Mouse (Mus musculus) forebrain, embryonic 15.5 days (tissue): ENCODE results near the gene Scnn1g. TPM values are rescaled to one million over a fixed set of nuclear protein-coding genes. Genes with fewer than 3 reads are reported as not detected.

ENCODE experiments used
- ATAC-seq: fragments of 200-750 bp; cut with Nextera tagmentation; replicated peaks from 2 replicates; pipeline ENCODE4 v1.8.0; 2017; ENCODE audit warnings: mild to moderate bottlenecking, moderate TSS enrichment, moderate library complexity
- H3K27ac ChIP-seq: fragments of 300-500 bp; sonication (generic); replicated peaks from 2 replicates; pipeline ENCODE4 v1.5.1; 2015; ENCODE audit warnings: mild to moderate bottlenecking, inconsistent platforms
- H3K27me3 ChIP-seq: fragments of 300-500 bp; sonication (generic); 2 replicates; pipeline ENCODE4 v1.6.1; 2015; ENCODE audit warnings: inconsistent platforms
- H3K36me3 ChIP-seq: fragments of 300-500 bp; sonication (generic); 2 replicates; pipeline ENCODE4 v1.6.1; 2015; ENCODE audit warnings: mild to moderate bottlenecking, inconsistent platforms
- H3K4me1 ChIP-seq: fragments of 300-500 bp; sonication (generic); 2 replicates; pipeline ENCODE4 v1.6.1; 2015; ENCODE audit warnings: inconsistent platforms
- H3K4me2 ChIP-seq: fragments of 300-500 bp; sonication (generic); replicated peaks from 2 replicates; pipeline ENCODE4 v1.6.1; 2015; ENCODE audit warnings: mild to moderate bottlenecking, inconsistent platforms
- H3K4me3 ChIP-seq: fragments of 300-500 bp; sonication (generic); 2 replicates; pipeline ENCODE4 v1.5.1; 2015; ENCODE audit warnings: mild to moderate bottlenecking, inconsistent platforms
- H3K9ac ChIP-seq: fragments of 300-500 bp; sonication (generic); replicated peaks from 2 replicates; pipeline ENCODE4 v1.6.1; 2015; ENCODE audit warnings: mild to moderate bottlenecking, inconsistent platforms
- H3K9me3 ChIP-seq: fragments of 300-500 bp; sonication (generic); 2 replicates; pipeline ENCODE4 v1.6.1; 2016; ENCODE audit warnings: inconsistent platforms
- WGBS: fragments of 180-500 bp; shearing (Covaris S2); methylation state at CpG from one replicate; pipeline ENCODE4 v1.1.7; 2015; ENCODE audit warnings: mixed read lengths; 5-methylcytosine and 5-hydroxymethylcytosine counted together
- polyA plus RNA-seq: library from polyadenylated mRNA; unstranded; fragments of >200 nt; fragmentation: Nextera tagmentation; extraction: Ambion mirVana; gene quantifications from 2 replicates; pipeline ENCODE4 v1.2.1, GENCODE M21; 2015

Scnn1g gene
- polyA plus RNA-seq, 1 experiment from 2014 or later = not detected

DNA sequence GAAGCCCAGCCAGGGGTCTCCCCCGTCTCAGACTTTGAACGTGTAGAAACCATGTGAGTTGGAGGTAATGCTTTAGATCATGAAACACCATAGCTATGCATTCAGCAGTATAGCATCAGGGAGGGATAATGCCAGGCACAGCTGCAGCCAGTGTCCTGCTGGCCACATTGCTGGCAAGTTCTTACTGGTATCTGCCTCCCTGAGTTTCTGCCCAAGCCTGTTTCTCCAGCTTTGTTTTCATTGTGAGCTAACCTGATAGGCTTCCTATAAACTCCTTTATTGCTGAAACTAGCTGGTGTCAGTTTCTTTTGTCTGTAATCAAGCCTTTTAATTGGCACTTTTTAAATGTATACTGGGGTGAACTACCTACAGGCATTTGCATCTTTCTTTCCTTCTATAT, 23.1 kb upstream of the Scnn1g start:
- no peak overlapping the region for H3K9ac ChIP-seq
- no peaks in the 10 kb centered on the region for H3K36me3 ChIP-seq
- H3K27ac ChIP-seq = no peak overlapping the region
- no peaks in the 10 kb centered on the region for H3K9me3 ChIP-seq
- no peaks in the 10 kb centered on the region for H3K27me3 ChIP-seq
- H3K4me3 ChIP-seq = no peak overlapping the region
- WGBS = 40% methylated on average over 2 of the region's 2 CpGs
- H3K4me1 ChIP-seq = peaks cover 7% of the 10 kb centered on the region
- H3K4me2 ChIP-seq = no peak overlapping the region
- no peak for ATAC-seq

DNA sequence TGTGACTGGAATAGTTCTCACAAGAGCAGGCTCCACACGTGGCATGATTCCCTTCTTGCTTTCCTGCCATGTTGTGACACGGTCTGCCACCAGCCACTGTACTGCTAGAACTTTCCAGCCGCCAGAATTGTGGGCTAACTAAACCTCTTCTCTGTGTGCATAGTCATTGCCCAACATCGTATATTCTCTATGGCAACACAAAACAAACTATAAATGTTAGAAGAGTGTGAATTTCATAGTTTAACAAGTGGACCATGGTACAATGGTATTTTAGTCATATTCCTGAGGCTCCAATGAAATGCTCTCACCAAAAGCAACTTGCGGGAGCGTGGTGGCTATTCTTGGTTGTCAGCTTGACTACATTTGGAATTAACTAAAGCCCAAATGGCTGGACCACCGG, 17.2 kb upstream of the Scnn1g start:
- Histone ChIP-seq H3K9me3 (no peaks in the 10 kb centered on the region), H3K4me1 (no peaks in the 10 kb centered on the region), H3K4me2 (no peak overlapping the region), H3K27ac (no peak overlapping the region), H3K4me3 (no peak overlapping the region), H3K9ac (no peak overlapping the region), H3K27me3 (no peaks in the 10 kb centered on the region), H3K36me3 (no peaks in the 10 kb centered on the region)
- WGBS = 77% methylated on average over 7 of the region's 7 CpGs
- ATAC-seq = no peak

DNA sequence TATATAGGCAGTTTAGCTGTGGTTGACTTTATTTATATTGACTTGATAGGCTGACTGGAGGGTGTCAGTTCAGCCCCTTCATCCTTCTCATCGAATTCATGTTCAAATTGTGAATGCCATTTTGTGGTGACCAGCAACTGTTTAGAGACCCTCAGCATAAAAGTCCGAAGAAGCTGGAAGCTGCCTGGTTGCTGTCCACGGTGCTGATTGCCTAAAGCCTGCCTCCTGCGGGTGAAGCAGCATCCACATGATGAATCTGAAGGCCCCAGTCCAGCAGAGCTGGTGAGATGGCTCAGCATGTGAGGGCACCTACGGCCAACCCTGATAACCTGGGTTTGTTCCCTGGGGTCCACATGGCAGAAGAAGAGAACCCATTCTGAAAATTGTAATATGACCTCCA, 4.1 kb upstream of the Scnn1g start:
- 28% methylated on average over 5 of the region's 5 CpGs for WGBS
- ATAC-seq = no peak
- no peak overlapping the region for H3K27ac ChIP-seq
- peaks cover 10% of the 10 kb centered on the region for H3K4me1 ChIP-seq
- H3K4me3 ChIP-seq = no peak overlapping the region
- no peak overlapping the region for H3K9ac ChIP-seq
- peaks cover 16% of the 10 kb centered on the region for H3K27me3 ChIP-seq
- H3K4me2 ChIP-seq = no peak overlapping the region
- H3K9me3 ChIP-seq = no peaks in the 10 kb centered on the region
- H3K36me3 ChIP-seq = no peaks in the 10 kb centered on the region

DNA sequence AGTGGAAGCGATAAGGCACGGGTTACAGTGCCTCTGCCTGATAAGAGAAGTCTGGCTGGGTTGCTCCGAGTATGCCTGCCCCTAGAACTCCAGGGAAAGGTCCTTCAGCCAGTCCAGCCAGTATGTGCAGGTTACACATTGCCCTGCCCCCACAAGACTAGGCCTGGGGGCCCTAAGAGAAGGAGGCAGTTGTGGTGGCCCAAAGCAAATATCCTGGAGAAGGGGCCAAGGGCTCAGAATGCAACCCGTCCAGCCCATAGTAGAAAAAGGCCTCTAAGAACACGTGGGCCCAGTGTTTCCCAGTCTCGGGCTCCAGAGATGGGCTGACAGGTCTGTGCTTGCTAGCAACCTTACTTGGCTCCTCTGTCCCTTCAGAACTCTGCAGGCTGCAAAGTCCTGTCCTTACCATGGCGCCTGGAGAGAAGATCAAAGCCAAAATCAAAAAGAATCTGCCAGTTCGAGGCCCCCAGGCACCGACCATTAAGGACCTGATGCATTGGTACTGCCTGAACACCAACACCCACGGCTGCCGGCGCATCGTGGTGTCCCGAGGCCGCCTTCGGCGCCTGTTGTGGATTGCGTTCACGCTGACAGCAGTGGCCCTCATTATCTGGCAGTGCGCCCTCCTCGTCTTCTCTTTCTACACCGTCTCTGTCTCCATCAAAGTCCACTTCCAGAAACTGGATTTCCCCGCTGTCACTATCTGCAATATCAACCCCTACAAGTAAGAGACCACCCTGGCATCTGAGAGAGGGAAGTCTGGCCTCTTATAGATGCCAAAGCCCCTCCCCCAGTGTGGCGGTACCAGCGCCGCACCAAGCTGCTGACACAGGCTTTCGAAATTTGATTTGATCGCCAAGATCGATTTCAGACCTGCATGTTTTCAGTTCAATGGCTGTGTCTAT, 3.5 kb downstream of the Scnn1g start:
- Histone ChIP-seq H3K4me1 (peaks cover 10% of the 10 kb centered on the region), H3K27me3 (peaks cover 23% of the 10 kb centered on the region), H3K4me3 (no peak overlapping the region), H3K27ac (no peak overlapping the region), H3K9me3 (no peaks in the 10 kb centered on the region), H3K9ac (no peak overlapping the region), H3K36me3 (no peaks in the 10 kb centered on the region), H3K4me2 (no peak overlapping the region)
- 84% methylated on average over 29 of the region's 29 CpGs for WGBS
- no peak for ATAC-seq

DNA sequence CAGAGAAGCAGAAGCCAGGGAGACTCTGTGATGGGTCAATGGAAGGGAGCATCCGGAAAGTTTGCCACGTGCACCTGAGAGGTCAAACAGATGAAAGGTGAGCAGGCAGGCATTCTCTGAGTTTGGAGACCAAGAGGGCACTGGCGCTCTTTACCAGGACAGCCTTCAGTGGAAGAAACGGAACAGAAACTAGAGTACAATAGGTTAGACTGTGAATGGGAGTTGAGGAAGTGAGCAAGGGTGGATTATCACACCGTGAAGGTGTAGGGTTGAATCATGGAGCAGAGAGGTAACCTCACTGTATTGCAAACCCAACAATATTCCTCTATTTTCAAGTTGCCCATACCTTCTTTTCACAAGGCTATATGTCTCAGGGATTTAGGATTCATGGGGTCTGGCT, 16.0 kb downstream of the Scnn1g start:
- no peak overlapping the region for H3K4me2 ChIP-seq
- no peaks in the 10 kb centered on the region for H3K27me3 ChIP-seq
- 83% methylated on average over 5 of the region's 5 CpGs for WGBS
- no peaks in the 10 kb centered on the region for H3K36me3 ChIP-seq
- no peak overlapping the region for H3K27ac ChIP-seq
- H3K9me3 ChIP-seq = no peaks in the 10 kb centered on the region
- H3K9ac ChIP-seq = no peak overlapping the region
- ATAC-seq = no peak
- H3K4me3 ChIP-seq = no peak overlapping the region
- H3K4me1 ChIP-seq = no peaks in the 10 kb centered on the region

DNA sequence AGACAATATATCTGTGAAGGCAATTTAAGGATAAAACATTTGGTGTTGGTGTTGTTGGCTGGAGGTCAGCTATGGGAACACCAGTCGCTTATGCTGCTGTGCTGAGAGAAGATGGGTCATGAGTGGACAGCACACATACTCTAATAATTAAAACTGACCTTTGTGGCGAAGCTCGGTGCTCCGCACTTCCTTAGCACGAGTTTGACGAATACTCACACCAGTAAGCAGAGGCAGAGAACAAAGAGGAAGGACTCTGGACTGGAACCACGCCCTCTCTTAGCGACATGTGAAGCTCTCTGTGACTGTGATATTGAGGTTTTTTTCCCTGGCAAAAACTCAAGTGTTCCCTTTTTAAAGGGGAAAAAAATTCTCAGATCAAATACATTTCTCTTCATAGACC, 20.5 kb downstream of the Scnn1g start:
- no peak overlapping the region for H3K4me2 ChIP-seq
- H3K4me1 ChIP-seq = no peaks in the 10 kb centered on the region
- H3K27ac ChIP-seq = no peak overlapping the region
- H3K4me3 ChIP-seq = no peak overlapping the region
- no peaks in the 10 kb centered on the region for H3K36me3 ChIP-seq
- H3K27me3 ChIP-seq = no peaks in the 10 kb centered on the region
- 72% methylated on average over 8 of the region's 8 CpGs for WGBS
- no peaks in the 10 kb centered on the region for H3K9me3 ChIP-seq
- no peak for ATAC-seq
- H3K9ac ChIP-seq = no peak overlapping the region

DNA sequence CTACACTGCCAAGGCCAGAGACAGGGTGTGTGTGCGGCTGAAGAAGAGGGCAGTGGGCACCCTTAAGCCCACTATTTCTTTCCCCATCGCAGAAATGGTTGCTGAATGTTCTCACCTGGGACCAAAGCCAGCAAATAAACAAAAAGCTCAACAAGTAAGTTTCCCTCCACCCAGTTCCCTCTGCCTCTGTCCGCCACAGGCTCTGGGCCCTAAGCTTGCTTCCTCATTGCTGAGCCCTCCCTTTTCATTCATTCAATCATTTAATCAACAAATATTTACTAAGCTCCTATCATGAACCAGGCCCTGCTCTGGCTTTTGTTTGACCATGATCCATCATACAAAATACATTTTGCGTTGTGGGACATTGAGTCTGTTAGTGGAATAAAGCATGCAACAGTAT, 29.0 kb downstream of the Scnn1g start:
- H3K27ac ChIP-seq = no peak overlapping the region
- 83% methylated on average over 4 of the region's 4 CpGs for WGBS
- H3K4me3 ChIP-seq = no peak overlapping the region
- H3K27me3 ChIP-seq = no peaks in the 10 kb centered on the region
- no peaks in the 10 kb centered on the region for H3K9me3 ChIP-seq
- H3K9ac ChIP-seq = no peak overlapping the region
- no peak overlapping the region for H3K4me2 ChIP-seq
- ATAC-seq = no peak
- H3K4me1 ChIP-seq = no peaks in the 10 kb centered on the region
- H3K36me3 ChIP-seq = no peaks in the 10 kb centered on the region

DNA sequence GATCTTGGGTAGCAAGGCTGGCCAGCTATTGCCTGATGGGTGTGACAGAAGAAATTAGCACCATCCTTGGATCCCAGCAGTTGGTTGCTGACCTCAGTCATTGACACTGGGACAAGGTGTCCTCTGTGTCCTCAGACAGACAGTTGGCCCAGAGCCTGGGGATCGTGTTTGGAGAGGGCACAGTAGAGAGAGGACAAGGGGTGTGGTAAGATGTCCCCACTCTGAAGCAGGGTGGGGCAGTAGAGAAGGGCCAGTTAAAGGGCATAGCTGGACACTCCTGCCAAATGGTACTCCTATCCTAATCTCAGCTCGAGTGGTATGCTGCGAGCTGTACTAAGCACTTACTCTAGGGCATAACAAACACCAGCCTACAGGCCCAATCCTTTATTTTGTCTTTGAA, 33.6 kb downstream of the Scnn1g start:
- Histone ChIP-seq H3K27ac (no peak overlapping the region), H3K36me3 (no peaks in the 10 kb centered on the region), H3K4me3 (no peak overlapping the region), H3K9ac (no peak overlapping the region), H3K9me3 (no peaks in the 10 kb centered on the region), H3K4me2 (no peak overlapping the region), H3K27me3 (no peaks in the 10 kb centered on the region), H3K4me1 (no peaks in the 10 kb centered on the region)
- no peak for ATAC-seq
- WGBS = 76% methylated on average over 3 of the region's 3 CpGs

DNA sequence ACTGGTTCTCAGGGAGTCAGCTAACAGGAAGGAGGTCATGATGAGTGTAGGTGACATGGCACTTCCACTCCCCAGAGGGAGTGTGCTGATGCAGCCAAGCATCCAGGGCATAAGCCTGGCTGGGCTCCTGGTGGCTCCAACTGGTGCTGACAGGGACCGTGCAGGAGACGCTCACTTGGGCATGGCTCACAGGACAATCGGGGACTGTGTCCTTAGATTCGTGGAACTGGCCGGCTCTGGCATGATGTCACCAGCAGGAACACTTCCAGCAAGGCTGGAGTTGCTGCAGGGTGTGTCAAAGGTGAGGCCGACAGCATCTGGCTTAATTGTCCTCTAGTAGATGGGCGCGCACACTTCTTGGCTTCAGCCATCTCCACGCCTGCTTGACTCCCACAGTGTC, 34.7 kb downstream of the Scnn1g start:
- Histone ChIP-seq H3K9me3 (no peaks in the 10 kb centered on the region), H3K36me3 (no peaks in the 10 kb centered on the region), H3K27me3 (no peaks in the 10 kb centered on the region), H3K4me2 (no peak overlapping the region), H3K4me3 (no peak overlapping the region), H3K27ac (no peak overlapping the region), H3K4me1 (no peaks in the 10 kb centered on the region), H3K9ac (no peak overlapping the region)
- WGBS = 83% methylated on average over 9 of the region's 9 CpGs
- ATAC-seq = no peak

DNA sequence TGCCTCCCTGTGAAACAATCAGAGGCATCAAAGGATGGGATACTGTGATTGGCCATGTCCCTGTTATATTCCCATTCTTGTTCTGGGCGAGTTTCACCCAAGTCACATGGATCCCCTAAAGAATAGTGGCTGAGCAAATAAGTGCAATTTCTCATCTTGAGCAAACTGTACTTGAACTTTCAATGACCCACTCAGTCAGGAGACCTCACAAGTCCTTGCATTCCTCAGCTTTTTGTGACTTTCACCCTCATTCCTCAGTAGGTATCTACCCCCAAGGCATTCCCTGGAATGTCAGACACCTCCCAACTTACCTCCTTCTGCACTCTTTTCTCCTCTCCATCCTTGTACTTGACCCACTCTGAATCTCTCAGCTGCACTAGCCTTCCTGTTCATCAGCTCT, 44.3 kb downstream of the Scnn1g start:
- no peak overlapping the region for H3K27ac ChIP-seq
- H3K4me2 ChIP-seq = no peak overlapping the region
- 75% methylated on average over 1 of the region's 1 CpGs for WGBS
- H3K4me1 ChIP-seq = no peaks in the 10 kb centered on the region
- H3K4me3 ChIP-seq = no peak overlapping the region
- H3K36me3 ChIP-seq = no peaks in the 10 kb centered on the region
- no peaks in the 10 kb centered on the region for H3K27me3 ChIP-seq
- no peaks in the 10 kb centered on the region for H3K9me3 ChIP-seq
- no peak for ATAC-seq
- H3K9ac ChIP-seq = no peak overlapping the region

DNA sequence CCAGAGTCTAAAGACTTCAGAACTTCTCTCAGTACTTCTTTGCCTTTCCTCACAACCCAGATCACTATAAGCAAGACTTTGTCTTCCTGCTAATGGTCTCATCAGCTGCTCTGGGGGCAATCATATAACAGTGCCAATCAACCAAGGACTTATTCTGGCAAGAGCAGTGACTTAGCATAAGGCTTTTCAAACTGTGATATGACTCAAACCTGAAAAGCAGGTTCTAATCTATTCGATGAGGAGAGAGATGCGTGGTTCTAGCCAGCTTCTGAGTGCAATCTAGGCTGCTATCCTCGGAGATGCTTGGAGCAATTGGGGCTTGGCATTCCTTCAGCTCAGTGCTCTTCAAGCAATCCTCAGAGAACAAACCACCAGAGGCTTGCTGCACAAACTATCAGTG, 44.7 kb downstream of the Scnn1g start:
- H3K27ac ChIP-seq = no peak overlapping the region
- H3K4me2 ChIP-seq = no peak overlapping the region
- no peaks in the 10 kb centered on the region for H3K9me3 ChIP-seq
- no peaks in the 10 kb centered on the region for H3K27me3 ChIP-seq
- WGBS = 80% methylated on average over 3 of the region's 3 CpGs
- no peak overlapping the region for H3K9ac ChIP-seq
- ATAC-seq = no peak
- H3K36me3 ChIP-seq = no peaks in the 10 kb centered on the region
- H3K4me1 ChIP-seq = no peaks in the 10 kb centered on the region
- no peak overlapping the region for H3K4me3 ChIP-seq

DNA sequence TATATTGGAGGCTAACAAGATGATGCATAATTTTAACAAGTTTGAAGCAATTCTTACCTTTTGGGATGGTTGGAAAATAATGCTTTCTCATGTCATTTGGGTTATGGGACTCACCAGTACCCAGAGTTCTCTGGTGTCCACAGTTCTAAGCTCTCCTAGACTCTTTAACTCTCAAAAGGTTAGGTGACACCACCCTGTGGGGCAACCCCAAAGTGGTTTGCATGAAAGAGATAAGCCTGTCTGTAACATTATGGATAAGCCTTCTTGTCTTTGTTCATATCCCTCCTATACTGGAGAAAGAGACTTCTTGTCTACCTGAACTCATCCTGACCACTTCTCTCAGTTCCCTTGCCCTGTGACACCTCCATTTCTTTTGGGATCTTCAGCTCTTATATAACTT, 45.1 kb downstream of the Scnn1g start:
- Histone ChIP-seq H3K27me3 (no peaks in the 10 kb centered on the region), H3K9me3 (no peaks in the 10 kb centered on the region), H3K36me3 (no peaks in the 10 kb centered on the region), H3K4me1 (no peaks in the 10 kb centered on the region), H3K4me2 (no peak overlapping the region), H3K27ac (no peak overlapping the region), H3K9ac (no peak overlapping the region), H3K4me3 (no peak overlapping the region)
- no peak for ATAC-seq
